8 mouse cellular contexts compared by ENCODE assay signal in the genomic region with DNA sequence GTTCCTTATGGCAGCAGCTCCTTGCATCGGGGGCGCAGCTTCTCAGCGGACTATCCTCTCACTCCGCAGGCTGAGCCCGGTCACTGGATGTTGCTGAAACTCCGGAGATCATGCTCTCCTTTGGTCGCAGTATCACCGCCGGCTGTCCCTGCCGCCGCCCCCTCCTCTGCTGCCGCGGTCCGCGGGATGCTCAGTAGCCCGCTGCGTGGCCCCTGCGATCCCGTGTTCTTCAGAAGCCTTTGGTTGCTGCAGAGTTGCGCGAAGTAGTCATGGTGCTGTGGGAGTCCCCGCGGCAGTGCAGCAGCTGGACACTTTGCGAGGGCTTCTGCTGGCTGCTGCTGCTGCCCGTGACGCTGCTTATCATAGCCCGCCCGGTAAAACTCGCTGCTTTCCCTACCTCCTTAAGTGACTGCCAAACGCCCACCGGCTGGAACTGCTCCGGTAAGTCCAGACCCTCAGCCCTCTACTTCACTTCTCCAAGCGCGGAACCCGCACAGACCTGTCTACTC. TPM values are rescaled to one million over a fixed set of nuclear protein-coding genes. Genes with fewer than 3 reads are reported as not detected.
DNase-seq lines count a peak whose midpoint lies in the region; ATAC-seq and TF ChIP-seq lines count a peak whose summit lies in the region.

No protein-coding gene starts in this region.

- TF ChIP-seq CTCF in C2C12 (IDR thresholded peaks at IDR 0.05; ENCODE audit: control insufficient read depth, insufficient read depth, insufficient read length), result no peak

- under 1% methylated on average over 35 of the region's 35 CpGs for WGBS in embryonic facial prominence, embryonic 11.5 days

- no peaks in the 10 kb centered on the region for H3K4me1 ChIP-seq in embryonic facial prominence, embryonic 11.5 days (ENCODE audit: control insufficient read depth, insufficient read depth, low read length)

- peak; percentile 8 for DNase-seq in gastrocnemius, adult 18-20 months (ENCODE audit: low spot score)
- DNase-seq in gastrocnemius, postnatal 25 days, result no peak
- peak; percentile 33 for DNase-seq in embryonic facial prominence, embryonic 11.5 days (ENCODE audit: low spot score)
- DNase-seq in left cerebral cortex, postnatal 25 days (ENCODE audit: low spot score in 2 of 2), result peak; percentile 58 to 70
- DNase-seq in naive thymus-derived CD4-positive, alpha-beta T cell, adult 2 months (ENCODE audit: low read depth), result peak; percentile 4
- no peak for DNase-seq in cerebellum, postnatal 36 days

- H3K4me3 ChIP-seq in C2C12 (ENCODE audit: insufficient read depth, poor library complexity, severe bottlenecking), result peak overlapping the region; percentile 34
- H3K4me3 ChIP-seq in embryonic facial prominence, embryonic 11.5 days (ENCODE audit: low read depth, low read length), result peak overlapping the region; percentile 59

- peak overlapping the region; percentile 76 for H3ac ChIP-seq in C2C12 (ENCODE audit: control insufficient read depth, insufficient read length, low read depth)

- ATAC-seq in embryonic facial prominence, embryonic 11.5 days (replicated peaks; ENCODE audit: insufficient number of reproducible peaks, low FRiP score, low TSS enrichment, low read depth), result peak; percentile 45
- ATAC-seq in hematopoietic stem cell, adult 5-6 weeks (replicated peaks in 1 of 2; ENCODE audit: insufficient read depth in 1 of 2, low FRiP score in 2 of 2, low TSS enrichment in 1 of 2, low read depth in 1 of 2, poor library complexity in 2 of 2, severe bottlenecking in 2 of 2), result peak; percentile 14 to 34; a peak in 3 of 4 replicates

- no peaks in the 10 kb centered on the region for H3K27me3 ChIP-seq in C2C12 (ENCODE audit: control insufficient read depth, insufficient read depth, insufficient read length)
- peaks cover 5% of the 10 kb centered on the region for H3K27me3 ChIP-seq in embryonic facial prominence, embryonic 11.5 days (ENCODE audit: control insufficient read depth, insufficient read depth, low read length)

- intact Hi-C loops in left cerebral cortex, postnatal 25 days (cut with DNase I), result loop anchor here (1.0 to 10.0 kb wide), 4 partner anchors 341 to 667 kb away; a partner anchor contains a TSS

- no peak overlapping the region for H3K27ac ChIP-seq in embryonic facial prominence, embryonic 11.5 days (replicated peaks; ENCODE audit: low read depth, low read length)

- peak overlapping the region; percentile 46 for H3K9ac ChIP-seq in embryonic facial prominence, embryonic 11.5 days (replicated peaks; ENCODE audit: low read length)

- H3K79me3 ChIP-seq in C2C12 (ENCODE audit: low read depth), result no peaks in the 10 kb centered on the region

- H3K36me3 ChIP-seq in C2C12 (ENCODE audit: control insufficient read depth, insufficient read depth), result no peaks in the 10 kb centered on the region
- no peaks in the 10 kb centered on the region for H3K36me3 ChIP-seq in embryonic facial prominence, embryonic 11.5 days (replicated peaks; ENCODE audit: control insufficient read depth, insufficient read depth, low read depth, low read length)

- H3K9me3 ChIP-seq in embryonic facial prominence, embryonic 11.5 days (replicated peaks; ENCODE audit: control insufficient read depth, low read length), result no peaks in the 10 kb centered on the region

- peak overlapping the region; percentile 99 for H3K4me2 ChIP-seq in embryonic facial prominence, embryonic 11.5 days (ENCODE audit: low read depth, low read length)

- H3K79me2 ChIP-seq in C2C12 (ENCODE audit: control insufficient read depth, insufficient read depth), result no peaks in the 10 kb centered on the region

TF ChIP-seq in C2C12, 6 proteins besides CTCF, POLR2A, EP300 and RAD21:
- TF ChIP-seq MAX (IDR thresholded peaks at IDR 0.05) (no peak), MYOG (IDR thresholded peaks at IDR 0.05; ENCODE audit: control insufficient read depth, extremely low read depth, insufficient read length) (no peak), MYOD1 (IDR thresholded peaks at IDR 0.05; ENCODE audit: control insufficient read depth, insufficient read length, low read depth) (no peak), CEBPB (IDR thresholded peaks at IDR 0.05; ENCODE audit: low read depth) (no peak), FOSL1 (IDR thresholded peaks at IDR 0.05; ENCODE audit: insufficient read depth, low read length, poor library complexity, severe bottlenecking) (no peak), USF1 (IDR thresholded peaks at IDR 0.05; ENCODE audit: low read depth) (no peak)
TF ChIP-seq in C2C12: peak in this region for 0.

RNA-seq across cellular contexts. Expression of a gene that starts 27.3 kb away (rescaled TPM):
- 1 to 10 TPM in 1 of 2 experiments, under 1 TPM in 1; 0.98 to 1.2 TPM for total RNA-seq in gastrocnemius, adult 18-20 months (2021)
- 1 to 10 TPM; 1.7 to 2.9 TPM for total RNA-seq in gastrocnemius, postnatal 25 days (2021)
- polyA plus RNA-seq in C2C12 (2012; fragmentation: generic; extraction: Trizol), result 2.4 TPM
- 8.6 and 10.1 TPM in 2 replicates for polyA plus RNA-seq in embryonic facial prominence, embryonic 11.5 days (2014; fragmentation: Nextera tagmentation; extraction: Ambion mirVana)
- not detected in 2 replicates for total RNA-seq in hematopoietic stem cell, adult 5-6 weeks (2017)
- total RNA-seq in left cerebral cortex, postnatal 25 days (2021), result 10 to 100 TPM; 49.4 to 52.2 TPM

Comparison
In these comparisons a context has a peak if more than half of its experiments do, and no peak if none do; other contexts are left out.
1. DNase-seq: peak in gastrocnemius, adult 18-20 months (single experiment), embryonic facial prominence, embryonic 11.5 days (single experiment), left cerebral cortex, postnatal 25 days (2 of 2) and naive thymus-derived CD4-positive, alpha-beta T cell, adult 2 months (single experiment); none in gastrocnemius, postnatal 25 days (single experiment) and cerebellum, postnatal 36 days (0 of 2).
2. RNA of a gene that starts 27.3 kb away (total RNA-seq): 49.4 to 52.2 TPM in left cerebral cortex, postnatal 25 days; 1.7 to 2.9 TPM in gastrocnemius, postnatal 25 days, 0.98 to 1.2 TPM in gastrocnemius, adult 18-20 months and not detected in hematopoietic stem cell, adult 5-6 weeks; every median in the first group is over 10 times any median in the second.